Mouse (Mus musculus) embryonic facial prominence, embryonic 10.5 days (tissue): ENCODE data around the gene Gp1ba. TPM values are rescaled to one million over a fixed set of nuclear protein-coding genes. Genes with fewer than 3 reads are reported as not detected.

Source experiments
- DNase-seq: peaks from one replicate; pipeline ENCODE4 v3.0.0-alpha.2; 2017; ENCODE audit warnings: low spot score
- H3K27ac ChIP-seq: fragments of 300-500 bp; sonication (generic); replicated peaks from 2 replicates; pipeline ENCODE4 v1.5.1; 2016; ENCODE audit warnings: mild to moderate bottlenecking
- H3K27me3 ChIP-seq: fragments of 300-500 bp; sonication (generic); replicated peaks from 2 replicates; pipeline ENCODE4 v1.6.1; 2016; ENCODE audit warnings: low read depth, mild to moderate bottlenecking; ENCODE audit not compliant: poor library complexity, severe bottlenecking
- H3K36me3 ChIP-seq: fragments of 300-500 bp; sonication (generic); replicated peaks from 2 replicates; pipeline ENCODE4 v1.6.1; 2016; ENCODE audit warnings: mild to moderate bottlenecking, moderate library complexity
- H3K4me1 ChIP-seq: fragments of 300-500 bp; sonication (generic); 2 replicates; pipeline ENCODE4 v1.6.1; 2016
- H3K4me3 ChIP-seq: fragments of 300-500 bp; sonication (generic); 2 replicates; pipeline ENCODE4 v1.5.1; 2016; ENCODE audit warnings: mild to moderate bottlenecking, moderate library complexity
- H3K9me3 ChIP-seq: fragments of 300-500 bp; sonication (generic); 2 replicates; pipeline ENCODE4 v1.6.1; 2016; ENCODE audit warnings: mild to moderate bottlenecking
- WGBS: fragments of 180-500 bp; shearing (Covaris S2); methylation state at CpG from one replicate; pipeline ENCODE4 v1.1.7; 2016; 5-methylcytosine and 5-hydroxymethylcytosine counted together
- polyA plus RNA-seq: library from polyadenylated mRNA; unstranded; fragments of >200 nt; fragmentation: Nextera tagmentation; extraction: Ambion mirVana; gene quantifications from 2 replicates; pipeline ENCODE4 v1.2.1, GENCODE M21; 2016

Gp1ba gene
- polyA plus RNA-seq, 1 experiment from 2014 or later = 0.76 TPM

GRCm38 (mm10) chr11:70612505-70612904 is 26.4 kb upstream of the Gp1ba start:
- no peak overlapping the region for H3K27ac ChIP-seq
- WGBS = 77% methylated on average over 7 of the region's 7 CpGs
- peaks cover 20% of the 10 kb centered on the region for H3K4me1 ChIP-seq
- DNase-seq = no peak
- no peak overlapping the region for H3K4me3 ChIP-seq
- H3K9me3 ChIP-seq = no peaks in the 10 kb centered on the region
- peaks cover 23% of the 10 kb centered on the region for H3K27me3 ChIP-seq
- peaks cover 64% of the 10 kb centered on the region for H3K36me3 ChIP-seq

DNA sequence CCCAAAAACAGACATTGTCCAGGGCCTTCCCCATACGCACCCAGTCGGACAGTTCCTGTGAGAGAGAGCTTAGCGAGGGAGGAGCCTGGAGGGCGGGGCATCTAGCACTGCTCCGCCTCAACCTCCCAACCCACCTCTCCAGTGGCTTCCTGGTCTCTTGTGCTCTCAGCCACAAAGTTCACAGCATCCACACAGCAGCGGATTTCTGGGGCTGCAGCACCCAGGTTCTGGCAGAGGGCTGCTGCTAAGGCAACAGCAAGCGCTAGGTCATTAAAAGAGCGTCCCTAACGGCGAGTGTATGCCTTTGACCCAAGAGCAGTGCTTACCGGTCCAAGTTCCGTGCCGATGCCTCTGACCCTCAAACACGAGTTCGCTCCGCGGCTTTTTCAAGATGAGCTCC is 23.8 kb upstream of the Gp1ba start:
- peak; percentile 64 for DNase-seq
- H3K9me3 ChIP-seq = no peaks in the 10 kb centered on the region
- H3K36me3 ChIP-seq = peaks cover 39% of the 10 kb centered on the region
- H3K27ac ChIP-seq = peak overlapping the region; percentile 40; the same call in 1 of the 2 replicates
- H3K4me1 ChIP-seq = peaks cover 20% of the 10 kb centered on the region
- 2% methylated on average over 17 of the region's 17 CpGs for WGBS
- peak overlapping the region; percentile 55 for H3K4me3 ChIP-seq
- peaks cover 23% of the 10 kb centered on the region for H3K27me3 ChIP-seq

- peaks cover 33% of the 10 kb centered on the region for H3K36me3 ChIP-seq
- WGBS = 15% methylated on average over 21 of the region's 21 CpGs
- peaks cover 23% of the 10 kb centered on the region for H3K27me3 ChIP-seq
- peaks cover 20% of the 10 kb centered on the region for H3K4me1 ChIP-seq
- H3K27ac ChIP-seq = peak within 1 kb of the TSS; percentile 40; the same call in 1 of the 2 replicates
- H3K9me3 ChIP-seq = no peaks in the 10 kb centered on the region
- peak within 1 kb of the TSS; percentile 55 for H3K4me3 ChIP-seq
- no peak for DNase-seq
These were observed 23.3 kb upstream of the Gp1ba start, which contains the start of gene 4930544D05Rik for GRCm38 (mm10) chr11:70615516-70616093. Gene 4930544D05Rik, plus strand, starts transcription at chr11:70615848.

DNA sequence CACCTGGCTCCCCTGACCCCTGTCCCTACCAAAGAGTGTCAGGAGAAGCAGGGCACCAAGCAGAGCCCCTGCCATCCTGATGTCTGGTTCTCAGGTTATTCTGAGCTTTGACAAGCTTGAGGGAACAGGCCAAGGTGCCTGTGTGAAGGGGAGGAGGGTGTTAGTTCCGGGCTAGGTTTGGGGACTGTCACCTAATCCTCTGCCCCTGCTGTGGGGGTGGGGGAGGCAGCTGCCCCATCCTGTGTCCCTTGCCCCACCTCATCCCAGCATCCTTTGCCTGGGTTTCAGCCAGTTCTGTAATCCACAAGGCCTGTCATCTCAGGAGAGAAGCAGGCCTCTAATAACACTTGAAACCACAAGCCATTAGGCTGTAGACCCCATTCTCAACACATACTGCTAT is 19.8 kb upstream of the Gp1ba start, which contains the start of gene Chrne:
Gene Chrne (minus strand): TSS at position 116 of the 400 bp plus-strand sequence.
- WGBS = 63% methylated on average over 1 of the region's 1 CpGs
- no peaks in the 10 kb centered on the region for H3K9me3 ChIP-seq
- H3K27ac ChIP-seq = no peak within 1 kb of the TSS
- H3K36me3 ChIP-seq = no peaks in the 10 kb centered on the region
- H3K4me1 ChIP-seq = peaks cover 20% of the 10 kb centered on the region
- peaks cover 23% of the 10 kb centered on the region for H3K27me3 ChIP-seq
- no peak within 1 kb of the TSS for H3K4me3 ChIP-seq
- DNase-seq = no peak

DNA sequence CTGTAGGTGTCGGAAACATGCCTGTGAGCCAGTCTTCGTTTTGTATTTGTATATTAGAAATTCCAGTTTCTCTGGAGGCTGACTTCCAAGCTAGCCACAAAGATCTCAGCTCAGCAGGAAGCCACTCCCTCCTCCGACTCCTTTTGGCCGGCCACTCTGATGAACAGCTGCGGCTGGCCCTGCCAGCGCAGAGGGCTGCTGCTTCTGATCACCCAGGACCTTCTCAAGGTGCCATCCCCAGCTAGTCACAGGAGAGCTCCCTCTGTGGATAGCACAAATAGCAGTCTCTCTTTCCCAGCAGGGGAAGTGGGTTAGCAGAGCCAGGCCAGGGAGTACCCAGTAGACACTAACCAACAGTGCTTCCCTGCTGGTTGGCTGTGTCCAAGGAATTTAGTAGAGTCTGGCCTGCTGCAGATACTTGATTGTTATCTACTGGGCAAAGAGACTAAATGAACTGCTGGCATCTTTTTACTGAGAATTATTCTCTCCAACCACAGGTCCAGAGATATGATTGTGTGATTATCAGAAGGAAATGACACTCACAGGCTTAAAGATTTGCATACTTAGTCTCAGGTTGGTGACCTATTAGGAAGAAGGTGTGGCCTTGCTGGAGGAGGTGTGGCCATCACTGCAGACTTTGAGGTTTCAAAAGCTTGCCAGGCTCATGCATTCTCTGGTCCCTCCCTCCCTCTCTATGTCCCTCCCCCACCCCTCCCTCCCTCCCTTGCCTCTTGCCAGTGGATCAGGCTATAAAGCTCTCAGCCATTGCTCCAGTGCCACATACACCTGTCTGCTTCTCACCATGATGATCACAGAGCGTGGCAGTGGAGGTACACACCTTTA is 16.7 kb upstream of the Gp1ba start:
- no peak for DNase-seq
- Histone ChIP-seq H3K27me3 (peaks cover 1% of the 10 kb centered on the region; the same call in 1 of the 2 replicates), H3K4me1 (no peaks in the 10 kb centered on the region), H3K9me3 (no peaks in the 10 kb centered on the region), H3K27ac (no peak overlapping the region), H3K36me3 (no peaks in the 10 kb centered on the region), H3K4me3 (no peak overlapping the region)
- WGBS = 51% methylated on average over 7 of the region's 7 CpGs

- WGBS = 85% methylated on average over 10 of the region's 10 CpGs
- Histone ChIP-seq H3K36me3 (no peaks in the 10 kb centered on the region), H3K27ac (no peak overlapping the region), H3K4me1 (no peaks in the 10 kb centered on the region), H3K9me3 (no peaks in the 10 kb centered on the region), H3K4me3 (no peak overlapping the region), H3K27me3 (no peaks in the 10 kb centered on the region)
- no peak for DNase-seq
These were observed 15.7 kb upstream of the Gp1ba start for GRCm38 (mm10) chr11:70623053-70623742.

- no peak overlapping the region for H3K4me3 ChIP-seq
- H3K4me1 ChIP-seq = no peaks in the 10 kb centered on the region
- H3K27ac ChIP-seq = no peak overlapping the region
- no peaks in the 10 kb centered on the region for H3K9me3 ChIP-seq
- DNase-seq = peak; percentile 74
- WGBS = 54% methylated on average over 4 of the region's 4 CpGs
- H3K36me3 ChIP-seq = no peaks in the 10 kb centered on the region
- no peaks in the 10 kb centered on the region for H3K27me3 ChIP-seq
These were observed 13.4 kb upstream of the Gp1ba start for GRCm38 (mm10) chr11:70625473-70625872.

- DNase-seq = no peak
- no peaks in the 10 kb centered on the region for H3K36me3 ChIP-seq
- no peaks in the 10 kb centered on the region for H3K4me1 ChIP-seq
- no peaks in the 10 kb centered on the region for H3K27me3 ChIP-seq
- H3K4me3 ChIP-seq = no peak overlapping the region
- no peak overlapping the region for H3K27ac ChIP-seq
- 73% methylated on average over 4 of the region's 4 CpGs for WGBS
- no peaks in the 10 kb centered on the region for H3K9me3 ChIP-seq
These were observed 12.0 kb upstream of the Gp1ba start for GRCm38 (mm10) chr11:70626877-70627276.

DNA sequence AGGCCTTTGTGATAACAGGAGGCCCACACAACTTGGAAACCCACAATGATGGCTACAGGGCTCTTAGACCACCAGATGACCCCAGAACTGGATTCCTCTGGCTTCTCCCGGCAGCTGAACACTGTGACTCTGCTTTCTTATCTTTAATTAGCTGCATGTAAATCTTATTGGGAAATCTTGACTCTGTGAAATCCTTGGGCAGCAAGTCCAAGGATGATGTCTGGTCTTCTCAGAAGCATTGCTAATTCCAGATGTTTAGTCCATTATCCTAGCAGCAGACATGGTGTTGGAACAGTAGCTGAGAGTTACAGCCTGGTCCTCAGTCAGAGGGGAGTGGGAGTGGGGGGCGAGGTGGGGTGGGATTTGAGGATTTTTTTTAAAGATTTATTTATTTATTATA is 10.5 kb upstream of the Gp1ba start:
- whole genome bisulfite sequencing = 75% methylated on average over 2 of the region's 2 CpGs
- H3K27me3 ChIP-seq = no peaks in the 10 kb centered on the region
- no peak for DNase-seq
- H3K4me1 ChIP-seq = no peaks in the 10 kb centered on the region
- H3K4me3 ChIP-seq = no peak overlapping the region
- H3K9me3 ChIP-seq = no peaks in the 10 kb centered on the region
- no peak overlapping the region for H3K27ac ChIP-seq
- H3K36me3 ChIP-seq = no peaks in the 10 kb centered on the region

DNA sequence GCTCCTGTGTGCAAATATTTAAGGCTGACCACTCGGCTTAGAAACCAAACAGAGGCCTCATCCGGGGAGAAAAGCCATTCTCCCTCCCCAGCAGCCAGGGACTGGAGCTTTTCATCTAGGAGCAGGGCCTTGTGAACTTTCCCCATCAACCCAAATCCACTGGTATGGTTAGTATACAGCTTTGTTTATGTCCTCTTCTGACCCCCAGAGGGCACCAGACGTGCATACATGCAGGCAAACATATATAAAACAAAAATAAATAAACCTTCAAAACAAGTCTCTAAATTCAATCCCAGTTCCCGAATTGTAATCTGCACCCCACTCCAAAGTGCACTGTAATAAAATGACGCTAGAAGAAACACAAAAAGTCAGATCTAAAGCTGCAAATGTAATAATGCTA is 9.4 kb upstream of the Gp1ba start:
- WGBS = 57% methylated on average over 5 of the region's 5 CpGs
- H3K36me3 ChIP-seq = no peaks in the 10 kb centered on the region
- no peak for DNase-seq
- H3K4me1 ChIP-seq = no peaks in the 10 kb centered on the region
- H3K27me3 ChIP-seq = no peaks in the 10 kb centered on the region
- no peak overlapping the region for H3K27ac ChIP-seq
- no peak overlapping the region for H3K4me3 ChIP-seq
- no peaks in the 10 kb centered on the region for H3K9me3 ChIP-seq

GRCm38 (mm10) chr11:70630129-70630528 is 8.8 kb upstream of the Gp1ba start:
- H3K36me3 ChIP-seq = no peaks in the 10 kb centered on the region
- no peak overlapping the region for H3K4me3 ChIP-seq
- H3K9me3 ChIP-seq = no peaks in the 10 kb centered on the region
- 74% methylated on average over 7 of the region's 7 CpGs for WGBS
- no peaks in the 10 kb centered on the region for H3K27me3 ChIP-seq
- H3K4me1 ChIP-seq = no peaks in the 10 kb centered on the region
- no peak for DNase-seq
- no peak overlapping the region for H3K27ac ChIP-seq

DNA sequence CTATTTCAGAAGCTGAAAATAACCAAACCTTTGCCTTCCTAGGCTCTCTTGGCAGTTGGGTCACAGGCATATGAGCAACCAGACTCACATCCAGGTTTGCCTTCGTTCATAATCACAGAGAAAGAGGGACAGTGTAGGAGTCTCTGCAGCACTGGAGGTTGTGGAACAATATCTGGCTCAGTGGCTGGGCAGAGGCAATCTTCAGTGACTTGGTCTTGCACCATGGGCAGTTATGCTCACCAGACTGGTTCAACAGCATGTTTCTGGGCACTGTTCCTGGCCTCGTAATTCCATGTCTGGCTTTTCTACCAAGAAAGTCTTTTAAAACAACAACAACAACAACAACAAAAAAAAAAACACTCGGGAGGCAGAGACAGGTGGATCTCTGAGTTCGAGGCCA is 3.3 kb upstream of the Gp1ba start:
- no peak for DNase-seq
- no peaks in the 10 kb centered on the region for H3K36me3 ChIP-seq
- H3K4me1 ChIP-seq = no peaks in the 10 kb centered on the region
- H3K4me3 ChIP-seq = no peak overlapping the region
- H3K27me3 ChIP-seq = no peaks in the 10 kb centered on the region
- no peaks in the 10 kb centered on the region for H3K9me3 ChIP-seq
- H3K27ac ChIP-seq = no peak overlapping the region
- WGBS = 83% methylated on average over 4 of the region's 4 CpGs
